Mouse (Mus musculus) MEL (cell line): Measurements from ENCODE around the gene Dennd6a. TPM values are rescaled to one million over a fixed set of nuclear protein-coding genes. Genes with fewer than 3 reads are reported as not detected.

ENCODE experiments used
- DNase-seq: peaks from one replicate; pipeline ENCODE4 v3.0.0; 2011; ENCODE audit warnings: low read depth, low spot score
- H3K27ac ChIP-seq: 2 replicates; pipeline ENCODE4 v1.5.1; 2012; ENCODE audit warnings: low read depth, mild to moderate bottlenecking, control low read depth, low read length, moderate library complexity; ENCODE audit not compliant: control insufficient read depth
- H3K27me3 ChIP-seq, 2 experiments: fragments of 150-350 bp in 1 of 2; sonication (generic) in 1 of 2; 2 replicates each; pipeline ENCODE4 v1.6.1; 2012; ENCODE audit warnings: low read length in 2 of 2, mild to moderate bottlenecking in 2 of 2, improper control_type of control experiment in 1 of 2, moderate library complexity in 1 of 2; ENCODE audit not compliant: insufficient read depth in 2 of 2, control insufficient read depth in 1 of 2
- H3K36me3 ChIP-seq, 2 experiments: 2 replicates each; pipeline ENCODE4 v1.6.1; 2012 to 2014; ENCODE audit warnings: low read length in 2 of 2, improper control_type of control experiment in 1 of 2, inconsistent platforms in 1 of 2, mild to moderate bottlenecking in 1 of 2; ENCODE audit not compliant: insufficient read depth in 2 of 2, control insufficient read depth in 1 of 2
- H3K4me1 ChIP-seq, 2 experiments: fragments of 150-350 bp in 1 of 2; sonication (generic) in 1 of 2; 2 replicates each; pipeline ENCODE4 v1.6.1; 2012; ENCODE audit warnings: low read length in 2 of 2, improper control_type of control experiment in 1 of 2, mild to moderate bottlenecking in 1 of 2; ENCODE audit not compliant: insufficient read depth in 2 of 2, control insufficient read depth in 1 of 2
- H3K4me3 ChIP-seq, 2 experiments: fragments of 150-350 bp in 1 of 2; sonication (generic) in 1 of 2; 2 replicates each; pipeline ENCODE4 v1.5.1; 2012; ENCODE audit warnings: low read depth in 2 of 2, low read length in 2 of 2, mild to moderate bottlenecking in 2 of 2, moderate library complexity in 2 of 2, control low read depth in 1 of 2, improper control_type of control experiment in 1 of 2; ENCODE audit not compliant: control insufficient read depth in 1 of 2, insufficient read depth in 1 of 2
- H3K79me2 ChIP-seq: 2 replicates; pipeline ENCODE4 v1.6.1; 2012; ENCODE audit warnings: mild to moderate bottlenecking, low read length, moderate library complexity; ENCODE audit not compliant: control insufficient read depth, poor library complexity, insufficient read depth
- H3K9ac ChIP-seq: 2 replicates; pipeline ENCODE4 v1.6.1; 2012; ENCODE audit warnings: low read depth, mild to moderate bottlenecking, control low read depth, low read length, moderate library complexity; ENCODE audit not compliant: control insufficient read depth, poor library complexity, severe bottlenecking
- H3K9me3 ChIP-seq: fragments of 150-350 bp; sonication (generic); replicated peaks from 2 replicates; pipeline ENCODE4 v1.6.1; 2012; ENCODE audit warnings: mild to moderate bottlenecking, low read length, improper control_type of control experiment, moderate library complexity; ENCODE audit not compliant: insufficient read depth
- BHLHE40 ChIP-seq: IDR thresholded peaks from 2 replicates; pipeline ENCODE4 v1.6.1; 2012; ENCODE audit warnings: low read depth, mild to moderate bottlenecking, inconsistent platforms, low read length, improper control_type of control experiment, borderline replicate concordance
- CHD2 ChIP-seq: IDR thresholded peaks from 2 replicates; pipeline ENCODE4 v1.6.1; 2011; ENCODE audit warnings: low read length, improper control_type of control experiment
- CTCF ChIP-seq, 3 experiments: IDR thresholded peaks in 2 of 3; conservative IDR thresholded peaks in 1 of 3; 2 replicates each; pipeline ENCODE4 v1.5.1; 2011 to 2012; ENCODE audit warnings: low read length in 3 of 3, low read depth in 2 of 3, mild to moderate bottlenecking in 2 of 3, improper control_type of control experiment in 1 of 3, inconsistent platforms in 1 of 3, mixed read lengths in 1 of 3, moderate library complexity in 1 of 3; ENCODE audit not compliant: control insufficient read depth in 1 of 3, insufficient read depth in 1 of 3, poor library complexity in 1 of 3, severe bottlenecking in 1 of 3
- ELF1 ChIP-seq: IDR thresholded peaks from 2 replicates; pipeline ENCODE4 v1.6.1; 2014; ENCODE audit warnings: low read depth, mild to moderate bottlenecking, inconsistent platforms, low read length, improper control_type of control experiment, moderate library complexity
- EP300 ChIP-seq, 2 experiments: IDR thresholded peaks; 2 replicates each; pipeline ENCODE4 v1.6.1; 2011; ENCODE audit warnings: improper control_type of control experiment in 2 of 2, low read length in 2 of 2, low read depth in 1 of 2, mild to moderate bottlenecking in 1 of 2
- ETS1 ChIP-seq: IDR thresholded peaks from 2 replicates; pipeline ENCODE4 v1.6.1; 2012; ENCODE audit warnings: low read depth, mild to moderate bottlenecking, inconsistent platforms, low read length, improper control_type of control experiment, moderate library complexity
- KAT2A ChIP-seq: conservative IDR thresholded peaks from 2 replicates; pipeline ENCODE4 v1.6.1; 2012; ENCODE audit warnings: low read depth, low read length, improper control_type of control experiment, inconsistent platforms
- MAZ ChIP-seq: IDR thresholded peaks from 2 replicates; pipeline ENCODE4 v1.6.1; 2012; ENCODE audit warnings: low read depth, mild to moderate bottlenecking, inconsistent platforms, low read length, improper control_type of control experiment
- MXI1 ChIP-seq: IDR thresholded peaks from 2 replicates; pipeline ENCODE4 v1.6.1; 2011; ENCODE audit warnings: mild to moderate bottlenecking, low read depth, low read length, improper control_type of control experiment
- MYB ChIP-seq: IDR thresholded peaks from 2 replicates; pipeline ENCODE4 v1.6.1; 2011; ENCODE audit warnings: mild to moderate bottlenecking, low read depth, low read length, improper control_type of control experiment
- MYC ChIP-seq: IDR thresholded peaks from 2 replicates; pipeline ENCODE4 v1.6.1; 2011; ENCODE audit warnings: low read depth, mild to moderate bottlenecking, low read length, improper control_type of control experiment, moderate library complexity
- NELFE ChIP-seq: IDR thresholded peaks from 2 replicates; pipeline ENCODE4 v1.6.1; 2011; ENCODE audit warnings: low read depth, low read length, improper control_type of control experiment
- POLR2AphosphoS2 ChIP-seq: IDR thresholded peaks from 2 replicates; pipeline ENCODE4 v1.6.1; 2011; ENCODE audit warnings: low read length, improper control_type of control experiment
- POLR2AphosphoS5 ChIP-seq: IDR thresholded peaks from 2 replicates; pipeline ENCODE4 v1.6.1; 2012; ENCODE audit warnings: low read depth, borderline replicate concordance, mild to moderate bottlenecking, inconsistent platforms, low read length, moderate library complexity, mixed read lengths
- SMC3 ChIP-seq: IDR thresholded peaks from 2 replicates; pipeline ENCODE4 v1.6.1; 2011; ENCODE audit warnings: low read depth, low read length, improper control_type of control experiment
- TAL1 ChIP-seq: IDR thresholded peaks from 2 replicates; pipeline ENCODE4 v1.6.1; 2012; ENCODE audit warnings: mild to moderate bottlenecking, inconsistent platforms, low read length, moderate library complexity, mixed read lengths
- TBP ChIP-seq: IDR thresholded peaks from 2 replicates; pipeline ENCODE4 v1.8.0; 2011; ENCODE audit warnings: low read depth, low read length, improper control_type of control experiment
- TCF12 ChIP-seq: IDR thresholded peaks from 2 replicates; pipeline ENCODE4 v1.6.1; 2014; ENCODE audit warnings: low read depth, mild to moderate bottlenecking, inconsistent platforms, low read length, improper control_type of control experiment, moderate library complexity
- UBTF ChIP-seq: IDR thresholded peaks from 2 replicates; pipeline ENCODE4 v1.6.1; 2012; ENCODE audit warnings: low read depth, mild to moderate bottlenecking, inconsistent platforms, low read length, improper control_type of control experiment, moderate library complexity, borderline replicate concordance; ENCODE audit not compliant: insufficient read depth
- USF1 ChIP-seq: IDR thresholded peaks from 2 replicates; pipeline ENCODE4 v1.6.1; 2014; ENCODE audit warnings: low read depth, mild to moderate bottlenecking, inconsistent platforms, low read length, improper control_type of control experiment, moderate library complexity
- ZMIZ1 ChIP-seq: IDR thresholded peaks from 2 replicates; pipeline ENCODE4 v1.6.1; 2012; ENCODE audit warnings: low read depth, mild to moderate bottlenecking, inconsistent platforms, low read length, improper control_type of control experiment, moderate library complexity
- ZNF384 ChIP-seq: IDR thresholded peaks from 2 replicates; pipeline ENCODE4 v1.6.1; 2012; ENCODE audit warnings: low read depth, mild to moderate bottlenecking, inconsistent platforms, low read length, improper control_type of control experiment
- polyA plus RNA-seq, 2 experiments: library from polyadenylated mRNA; stranded (reverse) in 1 of 2; unstranded in 1 of 2; fragments of >175 nt in 1 of 2; fragments of >200 nt in 1 of 2; gene quantifications; 2 replicates each; pipeline versions ENCODE4 v1.2.1 to v1.2.4; 2012; ENCODE audit warnings: low replicate concordance in 2 of 2, low read depth in 1 of 2; ENCODE audit not compliant: insufficient read length in 2 of 2, insufficient read depth in 1 of 2, missing spikeins in 1 of 2
- total RNA-seq: library from RNA; depleted of rRNA; stranded (reverse); fragments of 300-350 nt; gene quantifications from 2 replicates; pipeline ENCODE4 v1.2.3, GENCODE M21; 2012

Dennd6a gene
- total and polyA plus RNA-seq, 3 experiments, result 13.1 to 40.0 (median 13.6) TPM

DNA sequence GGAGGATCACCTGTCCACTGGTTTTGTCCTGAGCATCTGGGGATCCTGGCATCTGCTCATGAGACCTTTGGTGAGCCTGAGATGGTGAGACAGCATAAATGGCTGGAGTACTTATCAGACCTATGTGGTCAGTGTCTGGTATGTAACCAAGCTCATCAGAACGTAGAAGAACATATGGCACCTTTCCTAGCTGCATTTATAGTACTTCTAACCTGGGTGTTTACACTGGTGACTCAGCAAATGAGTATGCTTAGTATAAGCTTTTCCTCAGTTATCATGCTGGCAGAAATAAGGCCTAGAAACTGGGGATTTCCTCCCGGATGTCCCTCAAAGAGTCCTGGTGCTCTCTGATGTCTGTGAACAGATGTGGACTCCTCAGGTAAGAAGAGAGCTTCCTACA is 11.4 kb upstream of the Dennd6a start:
- Histone ChIP-seq H3K9ac (no peak overlapping the region), H3K27ac (no peak overlapping the region), H3K36me3 (no peaks in the 10 kb centered on the region), H3K4me1 (peaks cover 2% of the 10 kb centered on the region in 2 experiments; a peak in 2 of 4 replicates), H3K27me3 (no peaks in the 10 kb centered on the region), H3K4me3 (no peak overlapping the region), H3K79me2 (no peaks in the 10 kb centered on the region), H3K9me3 (no peaks in the 10 kb centered on the region)
- no peak for DNase-seq
- TF ChIP-seq TAL1 (no peak), SMC3 (no peak), NELFE (no peak), CTCF (IDR thresholded peaks at IDR 0.05 in 2 of 3, conservative IDR thresholded peaks at IDR 0.05 in 1 of 3; ENCODE audit: control insufficient read depth in 1 of 3, insufficient read depth in 1 of 3, low read depth in 2 of 3, low read length in 3 of 3, poor library complexity in 1 of 3, severe bottlenecking in 1 of 3) (no peak), EP300 (IDR thresholded peaks at IDR 0.05; ENCODE audit: low read depth in 1 of 2, low read length in 2 of 2) (no peak), TBP (no peak), ELF1 (no peak), ZMIZ1 (no peak), MYB (no peak), UBTF (no peak), ZNF384 (no peak), MXI1 (no peak), KAT2A (no peak), MAZ (no peak), MYC (no peak), BHLHE40 (no peak), TCF12 (no peak)

DNA sequence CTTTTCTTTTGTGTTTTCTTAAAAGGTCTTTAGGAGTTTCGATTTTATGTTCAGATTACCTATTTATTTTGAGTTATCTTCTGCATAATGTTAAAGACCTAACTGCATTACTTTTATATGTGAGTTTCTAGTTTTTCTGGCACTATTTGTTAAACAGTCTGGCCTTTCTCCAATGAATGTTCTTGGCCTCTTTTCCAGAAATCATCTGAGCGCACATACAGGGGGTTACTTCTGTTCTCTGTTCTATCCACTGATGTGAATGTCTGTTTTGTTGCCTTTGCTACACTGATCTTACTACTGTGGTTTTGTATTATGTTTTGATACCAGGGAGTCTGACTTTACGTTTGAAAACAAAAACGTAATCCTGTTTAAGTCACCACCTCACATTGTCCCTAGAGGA is 3.8 kb upstream of the Dennd6a start:
- no peak for DNase-seq
- H3K4me3 ChIP-seq, result no peak overlapping the region
- H3K27ac ChIP-seq, result no peak overlapping the region
- H3K36me3 ChIP-seq, result peaks cover 0 to 9% of the 10 kb centered on the region in 2 experiments; a peak in 2 of 4 replicates
- TF ChIP-seq ETS1 (no peak), NELFE (no peak), POLR2AphosphoS5 (no peak), ZNF384 (no peak), ELF1 (no peak), TBP (no peak), CHD2 (no peak), MAZ (no peak), KAT2A (no peak), POLR2AphosphoS2 (no peak), TCF12 (no peak), USF1 (no peak)
- H3K9me3 ChIP-seq, result no peaks in the 10 kb centered on the region
- no peak overlapping the region for H3K9ac ChIP-seq
- H3K27me3 ChIP-seq, result no peaks in the 10 kb centered on the region; a peak in 1 of 4 replicates
- no peaks in the 10 kb centered on the region for H3K79me2 ChIP-seq
- H3K4me1 ChIP-seq, result peaks cover 6 to 12% of the 10 kb centered on the region in 2 experiments
